Mouse (Mus musculus): ENCODE results near the gene Oxct2a.
"Not testable (repeated sequence)": the region's sequence is repeated elsewhere in the genome, so short reads cannot be mapped to it uniquely, and the experiment has no call there.

DNA sequence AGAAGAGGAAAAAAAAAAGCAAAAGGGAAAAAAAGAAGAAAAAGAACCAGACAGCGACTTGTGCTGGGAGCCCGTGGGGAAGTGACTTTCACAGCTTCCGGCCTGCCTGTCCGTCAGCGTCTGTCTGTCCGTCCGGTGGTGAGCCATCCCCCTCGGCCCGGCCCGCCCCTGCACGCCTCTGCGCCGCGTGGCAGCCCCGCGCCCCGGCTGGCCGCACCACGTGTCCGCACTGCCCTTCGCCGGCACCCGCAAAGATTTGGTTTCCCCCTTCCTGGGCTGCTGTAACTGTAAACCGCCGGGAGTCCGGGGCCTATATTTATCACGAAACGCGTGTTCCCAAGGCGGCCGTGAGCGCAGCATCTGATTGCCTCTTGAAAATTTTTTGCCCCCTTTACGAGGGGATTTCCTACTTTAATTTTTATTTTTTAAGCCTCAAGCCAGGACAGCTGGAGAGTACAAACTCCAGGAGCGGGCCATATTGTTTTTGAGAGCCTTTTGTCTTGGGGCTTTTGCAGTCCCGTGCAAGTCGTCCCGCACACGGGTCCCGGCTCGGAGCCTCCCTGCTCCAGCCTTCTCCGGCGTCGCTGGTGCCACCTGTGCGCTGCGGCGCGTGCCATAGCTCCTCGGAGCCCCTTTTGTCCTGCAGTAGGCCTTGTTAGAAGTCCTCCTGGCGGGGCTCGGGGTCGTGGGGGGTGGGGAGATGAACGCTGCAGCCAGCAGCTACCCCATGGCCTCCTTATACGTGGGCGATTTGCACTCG is 40.3 kb downstream of the Oxct2a start:
- not testable (repeated sequence) for TF ChIP-seq RCOR1 (IDR thresholded peaks at IDR 0.05; ENCODE audit: low read depth, low read length); CTCF (IDR thresholded peaks at IDR 0.05 in 2 of 3, conservative IDR thresholded peaks at IDR 0.05 in 1 of 3; ENCODE audit: control insufficient read depth in 1 of 3, insufficient read depth in 1 of 3, low read depth in 2 of 3, low read length in 3 of 3, poor library complexity in 1 of 3, severe bottlenecking in 1 of 3); GATA1 (IDR thresholded peaks at IDR 0.05; ENCODE audit: low read depth, low read length); BHLHE40 (IDR thresholded peaks at IDR 0.05; ENCODE audit: borderline replicate concordance, low read depth, low read length); MAX (IDR thresholded peaks at IDR 0.05; ENCODE audit: low read length); EP300 (IDR thresholded peaks at IDR 0.05; ENCODE audit: low read depth in 1 of 2, low read length in 2 of 2); POLR2AphosphoS2 (IDR thresholded peaks at IDR 0.05; ENCODE audit: low read length); SMC3 (IDR thresholded peaks at IDR 0.05; ENCODE audit: low read depth, low read length); TCF12 (IDR thresholded peaks at IDR 0.05; ENCODE audit: low read depth, low read length); USF1 (IDR thresholded peaks at IDR 0.05; ENCODE audit: low read depth, low read length)
- peak; percentile 3; the same call in 1 of the 2 replicates for TF ChIP-seq SIN3A (IDR thresholded peaks at IDR 0.05; ENCODE audit: low read length)
- TF ChIP-seq POLR2A (IDR thresholded peaks at IDR 0.05; ENCODE audit: control insufficient read depth in 1 of 2, insufficient read depth in 1 of 2, low read depth in 1 of 2, low read length in 2 of 2, poor library complexity in 1 of 2): peak in 1 of 2 experiments; percentile 1; a peak in 1 of 4 replicates
- peak; percentile 60; the same call in 1 of the 2 replicates for TF ChIP-seq MYC (IDR thresholded peaks at IDR 0.05; ENCODE audit: low read depth, low read length)
